Mouse (Mus musculus): ENCODE data around the gene Cog7. TPM values are rescaled to one million over a fixed set of nuclear protein-coding genes. Genes with fewer than 3 reads are reported as not detected.

Gene Cog7
- polyA plus RNA-seq (2012; rRNA removed), result 11.5 and 12.0 TPM in 2 replicates

DNA sequence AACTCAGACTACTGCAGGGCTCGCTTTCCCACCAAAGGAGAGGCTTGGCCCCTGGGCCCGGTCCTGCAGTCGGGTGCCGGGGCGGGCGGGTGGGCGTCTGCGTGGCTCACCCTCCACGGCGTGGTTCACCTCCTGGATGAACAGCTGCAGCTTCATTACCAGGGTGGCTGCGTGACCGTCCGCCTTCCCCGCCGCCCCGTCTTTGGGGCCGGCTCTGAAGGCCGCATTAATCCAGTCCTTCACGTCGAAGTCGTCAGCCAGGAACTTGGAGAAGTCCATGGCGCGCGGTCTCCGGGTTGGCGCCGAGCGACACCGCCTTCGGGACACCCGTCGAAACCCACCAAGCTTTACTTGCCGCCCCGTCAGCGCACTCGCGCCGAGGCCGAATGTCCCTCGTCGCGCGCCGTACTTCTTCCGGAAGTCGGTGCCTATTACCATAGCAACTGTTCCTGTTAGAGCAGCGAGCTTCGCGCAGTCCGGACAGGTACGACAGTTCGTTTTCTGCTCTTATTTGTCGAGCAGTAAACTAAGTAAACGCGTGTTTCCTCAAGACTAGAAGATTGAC lies at the start of gene Cog7:
Gene Cog7, minus strand, starts transcription at position 405 of the 565 bp plus-strand sequence.

GRCm38 (mm10) chr7:122020667-122021354 lies 39.3 kb upstream of the Cog7 start, which contains the start of gene Gga2:
Gene Gga2, minus strand, starts transcription at chr7:122021222.

DNA sequence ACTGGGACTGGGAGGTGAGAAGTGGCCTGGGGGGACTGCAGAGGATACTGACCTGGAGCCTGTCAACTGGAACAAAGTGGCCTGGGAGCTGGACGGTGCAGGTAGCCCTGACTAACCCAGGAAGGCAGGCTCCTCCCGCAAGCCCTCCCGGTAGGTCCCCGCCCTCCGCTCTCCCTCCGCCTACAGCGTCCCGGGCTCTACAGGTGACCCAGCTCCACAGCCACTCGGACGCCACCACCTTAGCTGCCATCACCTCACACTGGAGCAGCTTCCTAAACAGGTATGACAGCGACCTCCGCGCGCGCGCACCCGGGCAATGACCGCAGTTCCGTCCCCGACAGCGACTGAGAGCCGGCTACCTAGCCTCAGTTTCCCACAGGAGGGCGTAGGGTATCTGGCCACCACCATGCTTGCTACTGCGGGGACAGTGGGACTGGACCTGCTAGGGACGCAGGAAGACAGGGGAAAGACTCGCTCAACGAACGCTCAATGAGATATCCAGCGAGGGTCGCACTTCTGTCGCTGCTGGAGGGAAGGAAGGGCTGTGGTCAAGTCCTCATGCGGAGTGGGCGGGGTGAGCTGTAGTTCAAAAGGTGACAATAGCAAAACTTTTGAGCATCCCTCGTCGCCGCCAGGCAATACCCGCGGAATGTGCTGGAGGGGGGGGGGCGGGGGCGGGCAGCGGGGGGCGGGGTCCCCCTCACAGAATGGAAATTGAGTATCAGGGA lies 116.5 kb downstream of the Cog7 start, which contains the start of gene Scnn1b:
Gene Scnn1b, plus strand, starts transcription at position 181 of the 728 bp plus-strand sequence.

Other genes with a start within 250 kb of the Cog7 start
- gene Scnn1g, start 247.2 kb downstream of the Cog7 start, polyA plus RNA-seq (2012; rRNA removed), result 0.91 and 1.2 TPM in 2 replicates
- gene Scnn1b, start 116.7 kb downstream of the Cog7 start, polyA plus RNA-seq (2012; rRNA removed), result 7.5 and 8.7 TPM in 2 replicates
- gene Gga2, start 39.5 kb upstream of the Cog7 start, polyA plus RNA-seq (2012; rRNA removed), result 31.3 and 79.7 TPM in 2 replicates
- 6.2 and 9.9 TPM in 2 replicates for gene Ubfd1, start 85.5 kb upstream of the Cog7 start, polyA plus RNA-seq (2012; rRNA removed)
- gene Ears2, start 85.6 kb upstream of the Cog7 start, polyA plus RNA-seq (2012; rRNA removed), result 5.0 and 6.8 TPM in 2 replicates
- 737 and 2,147 TPM in 2 replicates for gene Ndufab1, start 120.2 kb upstream of the Cog7 start, polyA plus RNA-seq (2012; rRNA removed)
- 0.38 and 0.88 TPM in 2 replicates for gene Palb2, start 151.3 kb upstream of the Cog7 start, polyA plus RNA-seq (2012; rRNA removed)
- 24.9 and 28.6 TPM in 2 replicates for gene Dctn5, start 151.3 kb upstream of the Cog7 start, polyA plus RNA-seq (2012; rRNA removed)
- 5.5 and 8.8 TPM in 2 replicates for gene Plk1, start 177.7 kb upstream of the Cog7 start, polyA plus RNA-seq (2012; rRNA removed)
- gene Ern2, start 204.5 kb upstream of the Cog7 start, polyA plus RNA-seq (2012; rRNA removed), result 70.5 and 84.0 TPM in 2 replicates
- 4.0 and 5.5 TPM in 2 replicates for gene Chp2, start 237.8 kb upstream of the Cog7 start, polyA plus RNA-seq (2012; rRNA removed)

All from stomach, adult 2 months (tissue).